Mouse (Mus musculus) adrenal gland, postnatal 4 days (tissue): ENCODE measurements around the gene Zfp182. TPM values are rescaled to one million over a fixed set of nuclear protein-coding genes. Genes with fewer than 3 reads are reported as not detected.

Source experiments
- DNase-seq, 2 experiments: peaks; one replicate each; pipeline ENCODE4 v3.0.0; 2021 to 2022; ENCODE audit warnings: low spot score in 2 of 2, mixed read lengths in 2 of 2
- long read RNA-seq, 2 experiments: library from polyadenylated mRNA; stranded (forward); transcript quantifications; one replicate each; pipeline ENCODE4 v2.0.0; 2021
- total RNA-seq, 2 experiments: library from RNA; stranded (reverse); gene quantifications; 2 replicates each; pipeline ENCODE4 v1.2.3; 2021

The Zfp182 gene
- 10 to 100 TPM; 10.5 to 10.8 TPM for total RNA-seq
- long read RNA-seq, experiment 1, partial matches to known transcripts = 0 of 3 reads
- long read RNA-seq, experiment 1, other reads (novel, unspliced or antisense) = 3 of 3 reads
- long read RNA-seq, experiment 2 = 0 reads

DNA sequence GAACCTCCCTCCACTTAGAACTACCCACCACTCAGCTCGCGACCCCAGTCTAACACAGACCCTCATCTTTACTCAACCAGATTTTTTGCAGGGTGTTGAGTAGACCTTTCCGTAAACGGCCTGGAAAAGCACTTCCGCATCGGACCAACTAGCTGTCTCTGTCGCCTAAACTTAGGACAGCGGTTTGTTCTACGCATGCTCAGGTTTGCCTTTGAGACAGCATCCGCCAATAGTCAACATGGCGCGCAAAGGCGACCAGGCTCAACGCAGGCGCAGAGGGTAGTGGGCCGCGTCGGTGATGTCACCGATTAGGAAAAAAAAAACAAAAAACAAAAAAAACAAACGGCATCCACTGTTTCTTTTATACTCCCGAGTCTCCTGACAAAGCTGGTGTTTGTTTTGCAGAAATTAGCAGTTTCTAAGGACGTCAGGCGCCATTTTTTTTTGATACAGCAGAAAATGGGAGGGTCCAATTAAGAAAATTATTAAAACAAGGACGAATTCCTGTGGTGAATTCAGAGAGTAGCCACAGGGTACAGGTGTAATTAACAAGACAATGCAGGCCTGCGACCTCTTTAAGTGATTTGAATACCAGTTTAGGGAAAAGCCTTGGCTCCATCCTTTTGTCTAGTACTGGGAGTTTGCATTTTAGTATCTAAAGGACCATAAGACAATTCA, at the start of gene Zfp182:
Gene Zfp182 (minus strand): TSS at position 451 of the 678 bp plus-strand sequence.
- DNase-seq = peak; percentile 18 to 44

DNA sequence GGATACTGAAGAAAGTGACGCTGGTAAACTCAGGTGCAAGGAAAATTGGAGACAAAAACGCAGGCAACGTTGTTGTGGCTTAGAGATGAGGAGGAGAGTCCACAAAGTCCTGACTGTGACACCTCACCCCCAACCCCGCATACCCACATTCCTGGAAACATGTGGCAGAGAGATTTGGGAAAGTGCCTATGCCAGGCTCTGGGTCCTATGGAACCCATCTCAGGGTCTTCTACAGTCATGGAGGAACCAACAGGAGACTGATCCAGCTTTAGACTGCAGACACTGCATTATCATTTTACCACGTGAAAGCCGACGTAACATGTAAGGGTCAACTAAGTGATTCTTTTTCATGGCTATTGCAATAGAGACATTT, 27.7 kb upstream of the Zfp182 start:
- no peak for DNase-seq

DNA sequence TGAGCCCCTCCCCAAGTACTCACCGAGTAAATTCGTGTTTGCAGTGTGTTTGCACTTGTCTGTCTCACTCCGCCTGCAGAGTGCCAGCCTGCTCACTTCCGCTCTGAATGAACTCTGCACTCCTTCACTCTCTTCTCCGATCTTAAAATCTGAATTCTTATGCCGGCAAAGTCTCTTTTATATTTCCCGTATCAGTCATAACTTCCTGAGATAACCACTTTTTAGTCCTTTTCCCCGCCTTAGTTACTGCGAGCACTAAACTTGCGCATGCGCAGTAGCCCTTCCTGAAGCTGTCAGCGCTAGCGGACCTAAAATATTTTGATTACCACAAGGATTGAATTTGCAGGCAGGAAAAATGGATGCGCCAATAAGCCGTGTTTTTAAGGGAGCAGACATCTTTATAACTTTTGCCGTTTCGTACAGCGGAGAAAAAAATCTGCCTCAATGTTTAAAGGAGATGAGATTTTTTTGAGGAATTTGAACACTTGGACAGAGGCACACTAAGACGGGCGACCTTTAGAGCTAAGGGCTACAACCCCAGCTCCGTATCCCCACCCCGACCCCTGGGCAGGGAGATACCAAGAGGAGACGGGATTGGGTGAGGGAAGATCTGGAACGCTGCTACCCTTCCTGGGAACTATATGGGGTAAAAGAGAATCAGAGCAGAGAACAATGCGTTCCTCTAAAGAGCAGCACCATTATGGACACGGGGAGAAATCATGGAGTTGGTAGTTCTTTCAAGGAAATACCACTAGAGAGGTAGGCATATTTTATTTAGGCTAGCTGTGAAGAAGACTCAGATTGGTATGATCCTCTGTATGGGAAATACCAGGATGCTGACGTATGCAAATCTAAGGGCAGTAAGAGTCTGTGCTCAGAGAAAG, 27.1 kb upstream of the Zfp182 start, which contains the start of gene Zfp300:
Gene Zfp300 (minus strand): TSS at position 545 of the 884 bp plus-strand sequence.
- DNase-seq = peak; percentile 8 to 27

DNA sequence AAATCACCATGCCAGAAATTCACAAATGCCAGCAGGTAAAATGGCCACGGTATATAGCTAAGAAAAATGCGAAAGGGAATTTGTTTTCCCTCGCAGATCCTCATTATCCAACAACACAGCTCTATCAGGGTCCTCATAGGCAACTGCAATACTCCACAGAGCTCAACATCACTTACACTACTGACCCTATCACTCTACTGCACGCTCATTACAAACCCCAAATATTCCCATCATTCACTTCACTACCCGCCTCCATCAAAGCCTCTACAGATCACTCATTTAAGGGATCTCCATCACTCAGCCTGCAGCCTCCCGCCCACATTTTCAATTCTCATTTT, 26.5 kb upstream of the Zfp182 start:
- DNase-seq = no peak

DNA sequence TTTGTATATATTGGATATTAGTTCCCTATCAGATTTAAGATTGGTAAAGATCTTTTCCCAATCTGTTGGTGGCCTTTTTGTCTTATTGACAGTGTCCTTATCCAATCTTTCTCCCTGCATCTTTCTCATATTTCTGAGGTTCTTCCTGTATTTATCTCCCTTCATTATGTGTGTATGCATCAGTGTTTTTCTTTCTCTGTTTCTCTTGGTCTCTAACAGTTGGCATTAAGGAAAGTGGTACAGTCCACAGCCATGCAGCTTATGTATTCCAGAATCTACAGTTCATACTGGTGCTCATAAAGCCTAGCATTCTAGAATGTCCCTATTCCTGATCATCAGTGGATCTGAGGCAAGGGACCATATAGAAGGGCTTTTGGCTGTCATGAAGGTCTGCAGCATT, 6.0 kb upstream of the Zfp182 start, which contains the start of gene Spaca5:
Gene Spaca5 (plus strand): TSS at position 301 of the 400 bp plus-strand sequence.
- DNase-seq = no peak

DNA sequence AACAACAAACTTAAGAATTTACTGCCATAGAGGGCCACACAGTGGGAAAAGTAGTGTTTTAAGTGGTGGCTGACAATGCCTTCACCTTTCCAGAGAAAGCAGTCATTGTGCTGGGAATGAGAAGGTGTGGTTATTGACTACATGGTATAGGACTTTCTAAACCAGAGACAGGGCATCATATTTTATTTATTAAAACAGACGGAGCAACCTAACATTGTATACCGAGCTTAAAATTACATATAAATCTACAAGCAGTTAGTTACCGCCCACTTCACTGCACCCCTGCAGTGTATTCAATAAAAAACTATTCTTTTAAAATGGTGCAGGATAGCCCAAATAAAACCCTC, 401 bp upstream of the Zfp182 start:
- no peak for DNase-seq

DNA sequence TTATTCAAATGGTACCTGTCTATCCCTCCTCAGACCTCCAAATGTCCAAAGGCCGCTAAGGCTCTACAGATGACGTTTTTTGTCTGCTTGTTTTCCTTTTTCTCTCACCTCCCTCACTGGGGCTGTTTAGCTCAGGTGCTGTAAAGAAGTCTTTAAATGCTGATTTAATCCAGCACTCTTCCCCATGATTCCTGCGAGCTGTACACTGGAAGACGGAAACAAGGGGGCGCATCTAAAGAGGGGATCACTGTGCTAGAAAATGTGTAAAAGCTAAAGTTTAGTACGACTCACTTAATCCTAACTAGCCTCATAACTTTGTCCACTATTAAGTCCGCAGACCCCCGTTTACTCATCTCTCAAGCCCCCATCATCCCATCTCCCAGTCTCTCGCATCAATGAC, 656 bp downstream of the Zfp182 start:
- DNase-seq = no peak

DNA sequence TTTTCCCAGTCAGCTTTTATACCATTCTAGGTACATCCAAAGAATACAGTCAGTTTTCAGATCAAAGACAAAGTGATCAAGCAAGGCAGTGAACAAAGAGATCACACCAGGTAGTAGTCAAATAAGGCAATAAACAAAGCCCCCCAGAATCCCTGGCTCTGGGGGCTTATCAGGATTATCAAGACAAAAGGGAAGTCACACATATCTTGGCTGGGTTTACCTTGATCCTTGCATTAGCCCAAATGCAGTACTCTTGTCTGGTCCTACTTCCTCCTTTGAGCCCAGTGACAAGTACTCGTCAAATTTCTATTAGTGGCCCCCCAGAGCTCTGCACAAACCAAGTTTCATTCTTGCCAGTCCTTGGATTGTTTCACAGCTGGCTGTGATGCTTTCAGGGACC, 81.2 kb downstream of the Zfp182 start:
- DNase-seq = no peak

Other genes with a start within 250 kb of the Zfp182 start
- gene Timp1, start 192.2 kb downstream of the Zfp182 start, total RNA-seq = 10 to 100 TPM; 42.4 to 44.6 TPM
- 10 to 100 TPM; 12.7 to 15.6 TPM for gene Syn1, start 141.3 kb downstream of the Zfp182 start, total RNA-seq
- 10 to 100 TPM; 20.2 to 20.3 TPM for gene Cfp, start 130.8 kb downstream of the Zfp182 start, total RNA-seq
- gene Elk1, start 111.7 kb downstream of the Zfp182 start, total RNA-seq = 10 to 100 TPM; 18.1 to 22.9 TPM
- gene Uxt, start 100.3 kb downstream of the Zfp182 start, total RNA-seq = 10 to 100 TPM; 32.9 to 36.2 TPM
- gene Spaca5, start 6.1 kb upstream of the Zfp182 start, total RNA-seq = not detected
- 1 to 10 TPM; 3.4 to 4.3 TPM for gene Zfp300, start 27.2 kb upstream of the Zfp182 start, total RNA-seq
- gene Ssxa1, start 53.5 kb upstream of the Zfp182 start, total RNA-seq = not detected
- gene Gm21876, start 113.3 kb upstream of the Zfp182 start, total RNA-seq = not detected